Mouse (Mus musculus) embryonic facial prominence, embryonic 13.5 days (tissue): ENCODE measurements around the gene Akr1cl. TPM values are rescaled to one million over a fixed set of nuclear protein-coding genes. Genes with fewer than 3 reads are reported as not detected.
"Not testable (repeated sequence)": the region's sequence is repeated elsewhere in the genome, so short reads cannot be mapped to it uniquely, and the experiment has no call there.

Experiments used
- ATAC-seq: fragments of 200-750 bp; cut with Nextera tagmentation; 2 replicates; pipeline ENCODE4 v1.8.0; 2017; ENCODE audit warnings: low read depth; ENCODE audit not compliant: insufficient number of reproducible peaks, insufficient read depth, low FRiP score, low TSS enrichment
- H3K27ac ChIP-seq: fragments of 300-500 bp; sonication (generic); 2 replicates; pipeline ENCODE4 v1.5.1; 2015; ENCODE audit warnings: moderate library complexity, mild to moderate bottlenecking, inconsistent platforms
- H3K27me3 ChIP-seq: fragments of 300-500 bp; sonication (generic); 2 replicates; pipeline ENCODE4 v1.6.1; 2015; ENCODE audit warnings: mild to moderate bottlenecking, inconsistent platforms
- H3K36me3 ChIP-seq: fragments of 300-500 bp; sonication (generic); 2 replicates; pipeline ENCODE4 v1.6.1; 2015; ENCODE audit warnings: mild to moderate bottlenecking, inconsistent platforms
- H3K4me1 ChIP-seq: fragments of 300-500 bp; sonication (generic); 2 replicates; pipeline ENCODE4 v1.6.1; 2015; ENCODE audit warnings: inconsistent platforms
- H3K4me2 ChIP-seq: fragments of 300-500 bp; sonication (generic); 2 replicates; pipeline ENCODE4 v1.6.1; 2015; ENCODE audit warnings: moderate library complexity, mild to moderate bottlenecking, inconsistent platforms
- H3K4me3 ChIP-seq: fragments of 300-500 bp; sonication (generic); 2 replicates; pipeline ENCODE4 v1.5.1; 2015; ENCODE audit warnings: mild to moderate bottlenecking, inconsistent platforms
- H3K9ac ChIP-seq: fragments of 300-500 bp; sonication (generic); 2 replicates; pipeline ENCODE4 v1.6.1; 2015; ENCODE audit warnings: mild to moderate bottlenecking, inconsistent platforms
- H3K9me3 ChIP-seq: fragments of 300-500 bp; sonication (generic); 2 replicates; pipeline ENCODE4 v1.6.1; 2016; ENCODE audit warnings: inconsistent platforms
- WGBS: fragments of 180-500 bp; shearing (Covaris S2); methylation state at CpG from one replicate; pipeline ENCODE4 v1.1.7; 2015; ENCODE audit warnings: mixed read lengths; 5-methylcytosine and 5-hydroxymethylcytosine counted together
- polyA plus RNA-seq: library from polyadenylated mRNA; unstranded; fragments of >200 nt; fragmentation: Nextera tagmentation; extraction: Ambion mirVana; gene quantifications from 2 replicates; pipeline ENCODE4 v1.2.1, GENCODE M21; 2015

The Akr1cl gene
- polyA plus RNA-seq: 0.29 TPM in 1 of 2 replicates, not detected in the other

- no peak within 1 kb of the TSS for H3K27ac ChIP-seq
- no peaks in the 10 kb centered on the region for H3K9me3 ChIP-seq
- H3K4me3 ChIP-seq: no peak within 1 kb of the TSS
- ATAC-seq: no peak
- H3K4me2 ChIP-seq: no peak within 1 kb of the TSS
- H3K27me3 ChIP-seq: no peaks in the 10 kb centered on the region
- H3K4me1 ChIP-seq: 0 out of 2 replicates have a peak, but pooled peaks cover 5% of the 10 kb centered on the region
- H3K36me3 ChIP-seq: no peaks in the 10 kb centered on the region
- no peak within 1 kb of the TSS for H3K9ac ChIP-seq
Observed at GRCm38 (mm10) chr1:65032641-65033040, at the start of gene Akr1cl. Akr1cl (minus strand) TSS chr1:65032759.

DNA sequence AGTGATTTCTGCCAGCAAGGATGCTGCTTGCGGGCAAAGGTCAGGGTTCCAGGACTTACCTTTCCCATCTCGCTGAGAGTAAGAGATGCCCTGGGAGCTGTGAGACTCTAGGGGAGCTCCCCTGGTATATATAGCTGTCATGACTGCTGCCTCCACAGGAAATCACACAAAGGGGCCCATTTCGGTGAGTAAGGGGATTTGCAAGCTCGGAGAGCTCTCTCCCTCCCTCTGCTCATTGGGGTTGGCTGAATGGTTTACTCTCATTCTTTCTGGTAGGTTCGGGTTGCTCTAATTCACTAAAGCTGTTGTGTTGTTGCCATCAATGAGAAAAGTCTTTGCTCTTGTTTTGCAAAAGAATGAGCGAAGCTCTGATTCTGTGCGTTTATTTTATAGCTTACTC is 49.6 kb upstream of the Akr1cl start, which contains the start of gene Crygb:
Gene Crygb, minus strand, starts transcription at position 101 of the 400 bp plus-strand sequence.
- Histone ChIP-seq H3K27ac (no peak within 1 kb of the TSS), H3K4me2 (peak within 1 kb of the TSS; percentile 26; the same call in 1 of the 2 replicates), H3K4me1 (0 out of 2 replicates have a peak, but pooled peaks cover 3% of the 10 kb centered on the region), H3K4me3 (no peak within 1 kb of the TSS), H3K27me3 (no peaks in the 10 kb centered on the region), H3K36me3 (no peaks in the 10 kb centered on the region), H3K9ac (no peak within 1 kb of the TSS), H3K9me3 (no peaks in the 10 kb centered on the region)
- ATAC-seq: no peak
- WGBS: 22% methylated on average over 7 of the region's 7 CpGs

DNA sequence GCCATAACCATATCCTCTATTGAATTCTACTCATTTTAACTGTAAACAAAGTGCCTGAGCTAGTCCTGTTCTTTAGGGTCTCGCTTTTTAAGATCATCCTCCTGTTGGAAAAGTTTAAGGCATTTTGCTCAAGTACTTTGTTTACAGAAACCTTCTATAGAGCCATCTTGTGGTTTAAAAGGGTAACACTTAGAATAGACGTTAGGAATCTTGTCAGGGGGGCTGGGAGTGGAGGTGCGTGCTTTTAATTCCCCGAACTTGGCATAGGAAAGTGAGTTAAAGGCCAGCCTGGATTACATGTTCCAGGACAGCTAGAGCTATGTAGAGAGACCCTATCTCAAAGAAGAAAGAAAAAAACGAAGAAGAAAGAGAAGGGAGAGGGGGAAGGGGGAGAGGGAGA is 43.0 kb upstream of the Akr1cl start:
- 13% methylated on average over 5 of the region's 5 CpGs for WGBS
- no peaks in the 10 kb centered on the region for H3K27me3 ChIP-seq
- no peak overlapping the region for H3K27ac ChIP-seq
- no peaks in the 10 kb centered on the region for H3K9me3 ChIP-seq
- no peak overlapping the region for H3K4me3 ChIP-seq
- H3K4me1 ChIP-seq: no peaks in the 10 kb centered on the region
- ATAC-seq: no peak
- H3K4me2 ChIP-seq: no peak overlapping the region
- no peaks in the 10 kb centered on the region for H3K36me3 ChIP-seq
- H3K9ac ChIP-seq: no peak overlapping the region

GRCm38 (mm10) chr1:65073589-65073988 is 41.0 kb upstream of the Akr1cl start, which contains the start of gene Crygc:
Crygc (minus strand) TSS chr1:65073689.
- Histone ChIP-seq H3K36me3 (no peaks in the 10 kb centered on the region), H3K27me3 (no peaks in the 10 kb centered on the region), H3K9me3 (no peaks in the 10 kb centered on the region), H3K4me2 (no peak within 1 kb of the TSS), H3K4me3 (no peak within 1 kb of the TSS), H3K9ac (no peak within 1 kb of the TSS), H3K27ac (no peak within 1 kb of the TSS), H3K4me1 (no peaks in the 10 kb centered on the region)
- no peak for ATAC-seq
- 54% methylated on average over 6 of the region's 6 CpGs for WGBS

GRCm38 (mm10) chr1:65067842-65068241 is 35.3 kb upstream of the Akr1cl start:
- Histone ChIP-seq H3K27ac (no peak overlapping the region), H3K4me1 (no peaks in the 10 kb centered on the region), H3K4me2 (no peak overlapping the region), H3K4me3 (no peak overlapping the region), H3K9me3 (no peaks in the 10 kb centered on the region), H3K36me3 (no peaks in the 10 kb centered on the region), H3K27me3 (no peaks in the 10 kb centered on the region), H3K9ac (no peak overlapping the region)
- ATAC-seq: no peak

DNA sequence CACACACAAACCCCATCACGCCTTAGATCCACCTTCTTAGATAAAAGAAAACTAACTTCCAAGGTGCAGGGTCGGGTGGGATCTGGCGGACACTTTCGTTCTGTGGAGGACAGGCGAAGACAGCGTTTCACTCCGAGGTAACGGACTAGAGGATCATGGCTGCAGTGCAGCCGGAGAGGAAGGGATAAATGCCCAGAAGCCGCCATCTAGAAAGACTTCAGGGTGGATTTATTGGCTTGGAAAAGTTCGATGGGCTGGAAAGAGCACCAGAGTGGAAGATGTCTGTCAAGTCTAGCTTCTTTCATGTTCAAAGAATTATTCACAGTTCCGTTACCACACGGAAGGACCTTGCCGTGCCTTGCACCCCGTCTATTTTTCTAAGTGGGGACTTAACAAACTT is 31.6 kb upstream of the Akr1cl start:
- Histone ChIP-seq H3K9me3 (no peaks in the 10 kb centered on the region), H3K4me1 (no peaks in the 10 kb centered on the region), H3K27me3 (no peaks in the 10 kb centered on the region), H3K4me3 (no peak overlapping the region), H3K27ac (no peak overlapping the region), H3K4me2 (no peak overlapping the region), H3K36me3 (no peaks in the 10 kb centered on the region), H3K9ac (no peak overlapping the region)
- no peak for ATAC-seq
- WGBS: 90% methylated on average over 15 of the region's 15 CpGs

- 87% methylated on average over 8 of the region's 8 CpGs for WGBS
- H3K27me3 ChIP-seq: no peaks in the 10 kb centered on the region
- no peaks in the 10 kb centered on the region for H3K9me3 ChIP-seq
- H3K36me3 ChIP-seq: no peaks in the 10 kb centered on the region
- H3K4me2 ChIP-seq: no peak within 1 kb of the TSS
- no peak within 1 kb of the TSS for H3K4me3 ChIP-seq
- ATAC-seq: no peak
- H3K9ac ChIP-seq: no peak within 1 kb of the TSS
- H3K4me1 ChIP-seq: no peaks in the 10 kb centered on the region
- no peak within 1 kb of the TSS for H3K27ac ChIP-seq
Observed at GRCm38 (mm10) chr1:65063352-65063751, 30.8 kb upstream of the Akr1cl start, which contains the start of gene Crygd. Crygd (minus strand) TSS chr1:65063452.

GRCm38 (mm10) chr1:65052140-65052539 is 19.6 kb upstream of the Akr1cl start:
- Histone ChIP-seq H3K9ac (no peak overlapping the region), H3K27me3 (no peaks in the 10 kb centered on the region), H3K4me1 (no peaks in the 10 kb centered on the region), H3K27ac (no peak overlapping the region), H3K4me2 (no peak overlapping the region), H3K4me3 (no peak overlapping the region), H3K36me3 (no peaks in the 10 kb centered on the region), H3K9me3 (no peaks in the 10 kb centered on the region)
- ATAC-seq: no peak
- 24% methylated on average over 2 of the region's 2 CpGs for WGBS

DNA sequence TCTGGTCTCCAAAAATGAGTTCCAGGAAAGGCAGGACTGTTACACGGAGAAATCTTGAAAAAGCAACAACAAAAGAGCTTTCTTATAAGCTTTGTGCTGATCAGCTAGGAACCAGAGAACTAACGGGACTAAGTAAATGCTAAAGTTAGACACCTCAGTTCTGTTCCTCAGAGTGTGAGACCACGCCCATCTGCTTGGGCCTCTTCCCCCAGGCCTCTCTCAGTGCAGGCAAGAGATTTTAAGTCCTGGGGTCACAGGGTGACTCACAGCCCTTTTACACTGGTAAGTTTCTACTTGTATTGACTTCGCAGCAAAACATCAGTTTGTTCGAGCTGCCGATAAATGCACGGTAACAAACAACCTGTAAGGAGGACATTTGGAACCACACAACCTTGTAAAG is 19.1 kb upstream of the Akr1cl start:
- no peak for ATAC-seq
- Histone ChIP-seq H3K4me2 (no peak overlapping the region), H3K27me3 (no peaks in the 10 kb centered on the region), H3K9me3 (no peaks in the 10 kb centered on the region), H3K4me3 (no peak overlapping the region), H3K9ac (no peak overlapping the region), H3K4me1 (no peaks in the 10 kb centered on the region), H3K27ac (no peak overlapping the region), H3K36me3 (no peaks in the 10 kb centered on the region)
- WGBS: 57% methylated on average over 7 of the region's 7 CpGs

GRCm38 (mm10) chr1:65050952-65051351 is 18.4 kb upstream of the Akr1cl start, which contains the start of gene Cryge:
Cryge (minus strand) TSS chr1:65051149.
- H3K4me1 ChIP-seq, H3K27ac ChIP-seq, H3K9ac ChIP-seq, H3K27me3 ChIP-seq, H3K4me2 ChIP-seq, H3K4me3 ChIP-seq, ATAC-seq, H3K36me3 ChIP-seq, H3K9me3 ChIP-seq: not testable (repeated sequence)
- WGBS: 80% methylated on average over 12 of the region's 12 CpGs

GRCm38 (mm10) chr1:65048781-65049180 is 16.2 kb upstream of the Akr1cl start:
- WGBS: 55% methylated on average over 12 of the region's 12 CpGs
- Histone ChIP-seq H3K27me3 (no peaks in the 10 kb centered on the region), H3K27ac (no peak overlapping the region), H3K4me2 (no peak overlapping the region), H3K9ac (no peak overlapping the region), H3K36me3 (no peaks in the 10 kb centered on the region), H3K4me3 (no peak overlapping the region), H3K9me3 (no peaks in the 10 kb centered on the region), H3K4me1 (no peaks in the 10 kb centered on the region)
- ATAC-seq: 0 out of 2 replicates have a peak, but pooled peaks have one; percentile 48

DNA sequence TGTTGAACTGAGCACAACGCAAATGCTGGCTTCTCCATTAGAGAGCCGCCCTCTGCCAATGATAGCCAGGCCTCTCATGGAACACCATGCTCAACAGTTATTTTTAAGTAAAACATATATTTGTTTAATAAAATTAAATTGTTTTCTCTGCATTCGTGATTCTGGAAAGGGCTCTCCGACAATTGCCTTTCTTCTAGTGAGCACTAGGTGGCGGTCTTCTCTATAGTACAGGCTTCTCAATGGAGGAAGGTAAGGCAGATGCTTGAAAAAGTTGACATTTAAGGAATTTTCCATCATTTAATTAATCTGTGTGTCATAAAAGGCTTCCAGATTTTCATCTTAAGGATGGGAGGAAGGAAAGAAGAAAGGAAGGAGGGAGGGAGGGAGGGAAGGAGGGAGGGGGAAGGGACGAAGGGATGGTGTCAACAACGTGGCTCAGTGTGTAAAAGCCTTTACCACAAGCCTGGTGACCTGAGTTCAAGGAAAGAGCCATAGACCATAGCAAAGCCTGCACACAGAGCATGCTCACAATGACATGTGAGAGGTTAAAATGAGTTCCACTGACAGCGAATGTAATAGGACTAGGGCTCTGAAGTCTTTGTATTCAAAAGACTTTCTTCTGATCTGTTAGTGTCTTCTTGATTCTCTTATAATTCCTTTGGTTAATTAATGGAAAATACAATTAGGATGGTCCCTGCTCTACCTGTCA is 14.0 kb upstream of the Akr1cl start:
- H3K4me2 ChIP-seq: no peak overlapping the region
- H3K4me1 ChIP-seq: no peaks in the 10 kb centered on the region
- 32% methylated on average over 8 of the region's 8 CpGs for WGBS
- H3K9ac ChIP-seq: no peak overlapping the region
- H3K27ac ChIP-seq: no peak overlapping the region
- H3K9me3 ChIP-seq: no peaks in the 10 kb centered on the region
- H3K27me3 ChIP-seq: no peaks in the 10 kb centered on the region
- no peak for ATAC-seq
- H3K4me3 ChIP-seq: no peak overlapping the region
- H3K36me3 ChIP-seq: no peaks in the 10 kb centered on the region
